Mouse (Mus musculus) liver, embryonic 16.5 days (tissue): ENCODE results near the gene Hip1r. TPM values are rescaled to one million over a fixed set of nuclear protein-coding genes. Genes with fewer than 3 reads are reported as not detected.

Source experiments
- ATAC-seq: fragments of 200-750 bp; cut with Nextera tagmentation; 2 replicates; pipeline ENCODE4 v1.8.0; 2017; ENCODE audit warnings: low read depth, mild to moderate bottlenecking, moderate number of reproducible peaks, moderate library complexity
- H3K27ac ChIP-seq: fragments of 300-500 bp; sonication (generic); 2 replicates; pipeline ENCODE4 v1.5.1; 2014; ENCODE audit warnings: mild to moderate bottlenecking, low read length
- H3K27me3 ChIP-seq: fragments of 300-500 bp; sonication (generic); 2 replicates; pipeline ENCODE4 v1.6.1; 2014; ENCODE audit warnings: low read depth, low read length, mixed read lengths; ENCODE audit not compliant: control insufficient read depth, insufficient read depth
- H3K36me3 ChIP-seq: fragments of 300-500 bp; sonication (generic); 2 replicates; pipeline ENCODE4 v1.6.1; 2014; ENCODE audit warnings: mild to moderate bottlenecking; ENCODE audit not compliant: control insufficient read depth, insufficient read depth
- H3K4me1 ChIP-seq: fragments of 300-500 bp; sonication (generic); 2 replicates; pipeline ENCODE4 v1.6.1; 2014; ENCODE audit warnings: low read depth, low read length, mixed read lengths; ENCODE audit not compliant: control insufficient read depth
- H3K4me2 ChIP-seq: fragments of 300-500 bp; sonication (generic); 2 replicates; pipeline ENCODE4 v1.6.1; 2014; ENCODE audit warnings: low read depth, low read length, mixed read lengths
- H3K4me3 ChIP-seq: fragments of 300-500 bp; sonication (generic); 2 replicates; pipeline ENCODE4 v1.5.1; 2014; ENCODE audit warnings: low read depth, mild to moderate bottlenecking, low read length
- H3K9ac ChIP-seq: fragments of 300-500 bp; sonication (generic); 2 replicates; pipeline ENCODE4 v1.6.1; 2014; ENCODE audit warnings: low read depth, low read length
- H3K9me3 ChIP-seq: fragments of 300-500 bp; sonication (generic); replicated peaks from 2 replicates; pipeline ENCODE4 v1.6.1; 2016; ENCODE audit warnings: low read length; ENCODE audit not compliant: control insufficient read depth
- WGBS: fragments of 180-500 bp; shearing (Covaris S2); extraction: QIAGEN DNeasy Blood & Tissue Kit; methylation state at CpG from one replicate; pipeline ENCODE4 v1.1.7; 2014; ENCODE audit not compliant: insufficient replicate concordance; 5-methylcytosine and 5-hydroxymethylcytosine counted together
- polyA plus RNA-seq: library from polyadenylated mRNA; unstranded; fragments of >200 nt; fragmentation: Nextera tagmentation; extraction: Ambion mirVana; gene quantifications from 2 replicates; pipeline ENCODE4 v1.2.1, GENCODE M21; 2015

Gene Hip1r
- polyA plus RNA-seq, 1 experiment from 2014 or later = 16.3 TPM

- peaks cover 6% of the 10 kb centered on the region; the same call in 1 of the 2 replicates for H3K4me1 ChIP-seq
- H3K27me3 ChIP-seq = no peaks in the 10 kb centered on the region
- no peak overlapping the region for H3K4me2 ChIP-seq
- no peak overlapping the region for H3K4me3 ChIP-seq
- H3K36me3 ChIP-seq = no peaks in the 10 kb centered on the region
- peak; percentile 66; the same call in 1 of the 2 replicates for ATAC-seq
- H3K9ac ChIP-seq = no peak overlapping the region
- WGBS = 63% methylated on average over 2 of the region's 2 CpGs
- H3K9me3 ChIP-seq = no peaks in the 10 kb centered on the region
- H3K27ac ChIP-seq = no peak overlapping the region
These were observed 6.7 kb upstream of the Hip1r start for GRCm38 (mm10) chr5:123966759-123967158.

- no peak overlapping the region for H3K9ac ChIP-seq
- no peaks in the 10 kb centered on the region for H3K9me3 ChIP-seq
- H3K36me3 ChIP-seq = no peaks in the 10 kb centered on the region
- peaks cover 9% of the 10 kb centered on the region for H3K27me3 ChIP-seq
- H3K4me2 ChIP-seq = no peak overlapping the region
- peaks cover 11% of the 10 kb centered on the region; the same call in 1 of the 2 replicates for H3K4me1 ChIP-seq
- peak; percentile 46; the same call in 1 of the 2 replicates for ATAC-seq
- H3K4me3 ChIP-seq = no peak overlapping the region
- H3K27ac ChIP-seq = no peak overlapping the region
- WGBS = 65% methylated on average over 5 of the region's 5 CpGs
These were observed 5.0 kb upstream of the Hip1r start for GRCm38 (mm10) chr5:123968468-123968867.

GRCm38 (mm10) chr5:123969216-123969615 is 4.2 kb upstream of the Hip1r start:
- H3K27ac ChIP-seq = no peak overlapping the region
- ATAC-seq = no peak
- 64% methylated on average over 8 of the region's 8 CpGs for WGBS
- H3K9ac ChIP-seq = no peak overlapping the region
- H3K9me3 ChIP-seq = no peaks in the 10 kb centered on the region
- H3K36me3 ChIP-seq = no peaks in the 10 kb centered on the region
- H3K4me3 ChIP-seq = no peak overlapping the region
- no peak overlapping the region for H3K4me2 ChIP-seq
- H3K27me3 ChIP-seq = peaks cover 16% of the 10 kb centered on the region
- H3K4me1 ChIP-seq = peaks cover 11% of the 10 kb centered on the region

GRCm38 (mm10) chr5:123970576-123970975 is 2.9 kb upstream of the Hip1r start:
- Histone ChIP-seq H3K4me3 (no peak overlapping the region), H3K9me3 (no peaks in the 10 kb centered on the region), H3K4me2 (no peak overlapping the region), H3K27me3 (peaks cover 16% of the 10 kb centered on the region), H3K27ac (no peak overlapping the region), H3K9ac (no peak overlapping the region), H3K4me1 (peaks cover 7% of the 10 kb centered on the region), H3K36me3 (no peaks in the 10 kb centered on the region)
- 58% methylated on average over 4 of the region's 4 CpGs for WGBS
- no peak for ATAC-seq

GRCm38 (mm10) chr5:123972453-123972852 is 975 bp upstream of the Hip1r start:
- no peaks in the 10 kb centered on the region for H3K9me3 ChIP-seq
- H3K4me2 ChIP-seq = no peak overlapping the region
- no peaks in the 10 kb centered on the region for H3K36me3 ChIP-seq
- H3K27me3 ChIP-seq = peaks cover 20% of the 10 kb centered on the region
- WGBS = 63% methylated on average over 6 of the region's 6 CpGs
- no peak overlapping the region for H3K27ac ChIP-seq
- no peak for ATAC-seq
- no peak overlapping the region for H3K9ac ChIP-seq
- H3K4me3 ChIP-seq = no peak overlapping the region
- peaks cover 10% of the 10 kb centered on the region for H3K4me1 ChIP-seq

- no peak for ATAC-seq
- Histone ChIP-seq H3K4me1 (peaks cover 22% of the 10 kb centered on the region), H3K27me3 (peaks cover 20% of the 10 kb centered on the region), H3K4me3 (peak overlapping the region; percentile 73), H3K9ac (peak overlapping the region; percentile 75), H3K36me3 (no peaks in the 10 kb centered on the region), H3K9me3 (no peaks in the 10 kb centered on the region), H3K4me2 (peak overlapping the region; percentile 88), H3K27ac (peak overlapping the region; percentile 79)
- WGBS = under 1% methylated on average over 14 of the region's 14 CpGs
These were observed 704 bp downstream of the Hip1r start for GRCm38 (mm10) chr5:123974179-123974485.

GRCm38 (mm10) chr5:123974616-123975111 is 1.2 kb downstream of the Hip1r start:
- H3K36me3 ChIP-seq = no peaks in the 10 kb centered on the region
- peak overlapping the region; percentile 88 for H3K4me2 ChIP-seq
- peaks cover 20% of the 10 kb centered on the region for H3K27me3 ChIP-seq
- no peak overlapping the region; the same call in 1 of the 2 replicates for H3K27ac ChIP-seq
- no peak for ATAC-seq
- peaks cover 25% of the 10 kb centered on the region for H3K4me1 ChIP-seq
- 0 out of 2 replicates have a peak overlapping the region, but pooled peaks have one; percentile 7 for H3K9ac ChIP-seq
- WGBS = 27% methylated on average over 11 of the region's 11 CpGs
- peak overlapping the region; percentile 73 for H3K4me3 ChIP-seq
- H3K9me3 ChIP-seq = no peaks in the 10 kb centered on the region

- ATAC-seq = no peak
- peak overlapping the region; percentile 54 for H3K27ac ChIP-seq
- H3K9ac ChIP-seq = peak overlapping the region; percentile 23
- 36% methylated on average over 6 of the region's 6 CpGs for WGBS
- H3K4me3 ChIP-seq = peak overlapping the region; percentile 73
- H3K36me3 ChIP-seq = no peaks in the 10 kb centered on the region
- peak overlapping the region; percentile 88 for H3K4me2 ChIP-seq
- H3K9me3 ChIP-seq = no peaks in the 10 kb centered on the region
- H3K27me3 ChIP-seq = peaks cover 20% of the 10 kb centered on the region
- peaks cover 30% of the 10 kb centered on the region for H3K4me1 ChIP-seq
These were observed 2.3 kb downstream of the Hip1r start for GRCm38 (mm10) chr5:123975668-123976180.

- Histone ChIP-seq H3K9me3 (no peaks in the 10 kb centered on the region), H3K4me3 (no peak overlapping the region), H3K4me1 (peaks cover 36% of the 10 kb centered on the region), H3K27ac (peak overlapping the region; percentile 57), H3K36me3 (no peaks in the 10 kb centered on the region), H3K27me3 (peaks cover 20% of the 10 kb centered on the region), H3K4me2 (peak overlapping the region; percentile 24), H3K9ac (no peak overlapping the region)
- WGBS = 60% methylated on average over 3 of the region's 3 CpGs
- 0 out of 2 replicates have a peak, but pooled peaks have one; percentile 11 for ATAC-seq
These were observed 3.8 kb downstream of the Hip1r start for GRCm38 (mm10) chr5:123977231-123977630.
